Mouse (Mus musculus) midbrain, postnatal 0 days (tissue): ENCODE measurements around the gene Cep104. TPM values are rescaled to one million over a fixed set of nuclear protein-coding genes. Genes with fewer than 3 reads are reported as not detected.
A peak's percentile ranks its signal among the peaks of the same experiment; 100 is the strongest.

Source experiments
- ATAC-seq: fragments of 200-750 bp; cut with Nextera tagmentation; 2 replicates; pipeline ENCODE4 v1.8.0; 2017; ENCODE audit warnings: moderate number of reproducible peaks, mild to moderate bottlenecking, moderate TSS enrichment, moderate library complexity; ENCODE audit not compliant: low FRiP score
- DNase-seq: peaks from one replicate; pipeline ENCODE4 v3.0.0-alpha.2; 2015; ENCODE audit warnings: low spot score
- H3K27ac ChIP-seq: fragments of 300-500 bp; sonication (generic); 2 replicates; pipeline ENCODE4 v1.5.1; 2014; ENCODE audit warnings: low read depth, mild to moderate bottlenecking, low read length, mixed read lengths
- H3K27me3 ChIP-seq: fragments of 300-500 bp; sonication (generic); 2 replicates; pipeline ENCODE4 v1.6.1; 2014; ENCODE audit warnings: low read length, control low read depth, mixed read lengths; ENCODE audit not compliant: insufficient read depth
- H3K36me3 ChIP-seq: fragments of 300-500 bp; sonication (generic); 2 replicates; pipeline ENCODE4 v1.6.1; 2014; ENCODE audit warnings: low read length, control low read depth, mixed read lengths; ENCODE audit not compliant: insufficient read depth
- H3K4me1 ChIP-seq: fragments of 300-500 bp; sonication (generic); 2 replicates; pipeline ENCODE4 v1.6.1; 2014; ENCODE audit warnings: mild to moderate bottlenecking, control low read depth, antibody characterized with exemption, low read length, mixed read lengths; ENCODE audit not compliant: insufficient read depth
- H3K4me2 ChIP-seq: fragments of 300-500 bp; sonication (generic); 2 replicates; pipeline ENCODE4 v1.6.1; 2014; ENCODE audit warnings: low read depth, mild to moderate bottlenecking, low read length, mixed read lengths; ENCODE audit not compliant: poor library complexity, severe bottlenecking
- H3K4me3 ChIP-seq: fragments of 300-500 bp; sonication (generic); 2 replicates; pipeline ENCODE4 v1.5.1; 2014; ENCODE audit warnings: low read depth, mild to moderate bottlenecking, low read length, moderate library complexity
- H3K9ac ChIP-seq: fragments of 300-500 bp; sonication (generic); replicated peaks from 2 replicates; pipeline ENCODE4 v1.6.1; 2014; ENCODE audit warnings: mild to moderate bottlenecking, low read length, moderate library complexity, mixed read lengths; ENCODE audit not compliant: poor library complexity, severe bottlenecking
- H3K9me3 ChIP-seq: fragments of 300-500 bp; sonication (generic); 2 replicates; pipeline ENCODE4 v1.6.1; 2016; ENCODE audit warnings: low read length, control low read depth
- CTCF ChIP-seq: IDR thresholded peaks from 2 replicates; pipeline ENCODE4 v1.5.1; 2016; ENCODE audit warnings: antibody characterized with exemption, mild to moderate bottlenecking
- WGBS: fragments of 180-500 bp; shearing (Covaris S2); extraction: QIAGEN DNeasy Blood & Tissue Kit; methylation state at CpG from one replicate; pipeline ENCODE4 v1.1.7; 2014; 5-methylcytosine and 5-hydroxymethylcytosine counted together
- polyA plus RNA-seq: library from polyadenylated mRNA; unstranded; fragments of >200 nt; fragmentation: Nextera tagmentation; extraction: Ambion mirVana; gene quantifications from 2 replicates; pipeline ENCODE4 v1.2.1, GENCODE M21; 2015
- total RNA-seq: library from RNA; depleted of rRNA; stranded (reverse); fragments of >200 nt; gene quantifications from 2 replicates; pipeline ENCODE4 v1.2.3, GENCODE M21; 2014; rRNA removed

Cep104 gene
- 9.6 and 11.6 TPM in 2 replicates for total RNA-seq
- polyA plus RNA-seq: 11.7 and 12.0 TPM in 2 replicates

DNA sequence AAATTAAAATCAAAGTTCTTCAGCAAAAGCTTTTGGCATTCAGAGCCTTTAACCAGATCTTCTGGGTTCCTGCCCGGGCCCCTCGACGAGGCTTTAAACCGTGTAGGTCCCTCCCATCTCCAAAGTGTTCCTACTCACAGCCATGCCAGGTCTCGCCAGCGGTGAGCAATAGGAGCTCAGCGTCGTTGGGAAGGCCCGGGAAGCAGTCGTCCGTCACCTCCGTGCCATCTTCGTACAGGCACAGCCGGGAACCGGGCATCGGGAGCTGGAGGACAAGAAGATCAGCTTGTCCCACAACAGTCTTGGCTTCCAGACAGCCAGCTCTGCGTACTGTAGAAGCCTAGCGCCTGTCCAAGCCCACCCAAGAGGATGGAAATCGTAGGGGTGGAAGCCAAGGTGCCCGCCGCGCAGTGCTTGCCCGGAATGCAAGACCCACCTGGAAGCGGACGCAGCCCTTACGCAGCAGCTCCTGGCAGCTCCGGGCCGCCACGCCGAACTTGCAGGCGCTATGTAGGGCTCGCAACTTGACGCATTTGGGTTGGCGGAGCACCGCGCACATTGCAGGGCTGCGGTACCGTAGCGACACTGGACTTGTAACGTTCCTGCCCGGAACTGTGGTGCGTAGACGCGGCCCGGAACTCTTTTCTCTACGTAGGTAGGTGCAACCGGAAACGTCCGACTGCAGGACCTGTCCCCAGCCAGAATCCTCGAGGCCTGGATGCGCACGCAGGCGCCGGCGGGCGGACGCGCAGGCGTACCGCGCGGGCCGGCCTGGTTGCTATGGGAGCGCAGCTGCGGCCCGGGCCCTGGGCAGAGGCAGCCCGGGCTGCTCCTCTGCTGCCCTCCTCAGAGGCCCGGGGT is at the start of gene Cep104, which contains the start of gene Dffb:
Gene Cep104 (plus strand): TSS at position 764 of the 861 bp plus-strand sequence.
Gene Dffb (minus strand): TSS at position 696 of the 861 bp plus-strand sequence.
- H3K4me2 ChIP-seq: peak within 1 kb of the TSS; percentile 88
- DNase-seq (peak; percentile 95), ATAC-seq (peak; percentile 96)
- peaks cover 27% of the 10 kb centered on the region for H3K36me3 ChIP-seq
- H3K9ac ChIP-seq: peak within 1 kb of the TSS; percentile 79
- peak within 1 kb of the TSS; percentile 96 for H3K4me3 ChIP-seq
- peaks cover 9% of the 10 kb centered on the region; the same call in 1 of the 2 replicates for H3K4me1 ChIP-seq
- under 1% methylated on average over 68 of the region's 68 CpGs for WGBS
- peak within 1 kb of the TSS; percentile 70 for H3K27ac ChIP-seq
- H3K9me3 ChIP-seq: no peaks in the 10 kb centered on the region
- no peaks in the 10 kb centered on the region for H3K27me3 ChIP-seq
- no peak for TF ChIP-seq CTCF

- no peaks in the 10 kb centered on the region for H3K4me1 ChIP-seq
- H3K4me2 ChIP-seq: no peak overlapping the region
- ATAC-seq (no peak), DNase-seq (no peak)
- H3K27me3 ChIP-seq: no peaks in the 10 kb centered on the region; the same call in 1 of the 2 replicates
- no peak overlapping the region for H3K27ac ChIP-seq
- H3K36me3 ChIP-seq: no peaks in the 10 kb centered on the region
- WGBS: 31% methylated on average over 11 of the region's 11 CpGs
- no peaks in the 10 kb centered on the region for H3K9me3 ChIP-seq
- no peak overlapping the region for H3K9ac ChIP-seq
- no peak overlapping the region for H3K4me3 ChIP-seq
- no peak for TF ChIP-seq CTCF
Measured at GRCm38 (mm10) chr4:153928772-153929299, 46.2 kb upstream of the Cep104 start.

DNA sequence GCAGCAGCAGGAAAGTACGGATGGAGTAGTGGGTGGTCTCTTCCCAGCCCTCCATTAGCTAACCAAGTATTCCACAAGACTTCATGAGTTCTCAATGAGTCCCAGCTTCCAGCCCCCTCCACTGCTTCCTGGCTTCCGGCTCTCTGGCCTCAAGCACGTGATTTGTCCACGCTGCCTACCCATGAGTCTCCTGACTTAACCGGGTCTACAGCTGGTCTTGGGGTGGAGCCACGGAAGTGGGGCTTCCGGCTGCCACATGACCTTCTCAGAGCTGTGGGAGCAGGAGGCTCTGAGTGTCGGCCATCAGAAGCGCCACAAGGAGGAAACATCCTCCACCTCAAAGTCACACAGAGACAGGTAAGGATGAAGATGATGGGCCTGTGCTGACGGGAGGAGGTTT is 45.6 kb upstream of the Cep104 start:
- Histone ChIP-seq H3K4me1 (no peaks in the 10 kb centered on the region), H3K9me3 (no peaks in the 10 kb centered on the region)
- ATAC-seq: no peak

DNA sequence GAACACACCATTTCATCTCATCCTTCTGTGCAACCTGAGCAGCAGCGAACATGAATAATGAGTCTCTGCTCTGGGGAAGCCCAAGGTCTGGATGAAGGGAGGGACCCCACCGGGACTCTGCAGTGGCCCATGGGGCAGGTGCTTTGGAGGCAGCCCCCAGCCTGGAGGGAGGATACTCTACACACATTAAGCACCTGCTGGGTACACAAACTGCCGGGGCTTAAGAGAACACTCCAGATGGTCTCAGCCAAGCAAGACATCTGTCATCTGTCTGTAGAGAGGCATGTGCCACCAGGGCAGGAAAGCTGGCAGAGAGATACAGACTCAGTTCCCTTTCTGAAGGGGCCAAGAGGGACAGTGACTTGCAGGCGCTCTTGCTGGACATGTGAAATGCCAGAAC is 45.1 kb upstream of the Cep104 start:
- TF ChIP-seq CTCF: no peak
- H3K9ac ChIP-seq: no peak overlapping the region
- H3K27ac ChIP-seq: no peak overlapping the region
- H3K36me3 ChIP-seq: no peaks in the 10 kb centered on the region
- no peak overlapping the region for H3K4me2 ChIP-seq
- no peak overlapping the region for H3K4me3 ChIP-seq
- 63% methylated on average over 4 of the region's 4 CpGs for WGBS
- ATAC-seq (no peak), DNase-seq (peak; percentile 71)
- H3K27me3 ChIP-seq: no peaks in the 10 kb centered on the region
- no peaks in the 10 kb centered on the region for H3K4me1 ChIP-seq
- no peaks in the 10 kb centered on the region for H3K9me3 ChIP-seq

More for the DNA sequence above, 45.6 kb upstream of the Cep104 start:
- WGBS: 67% methylated on average over 10 of the region's 10 CpGs
- Histone ChIP-seq H3K36me3 (no peaks in the 10 kb centered on the region), H3K27me3 (no peaks in the 10 kb centered on the region; the same call in 1 of the 2 replicates), H3K9ac (no peak overlapping the region), H3K27ac (no peak overlapping the region), H3K4me2 (no peak overlapping the region), H3K4me3 (no peak overlapping the region)
- DNase-seq: no peak
- TF ChIP-seq CTCF: no peak

DNA sequence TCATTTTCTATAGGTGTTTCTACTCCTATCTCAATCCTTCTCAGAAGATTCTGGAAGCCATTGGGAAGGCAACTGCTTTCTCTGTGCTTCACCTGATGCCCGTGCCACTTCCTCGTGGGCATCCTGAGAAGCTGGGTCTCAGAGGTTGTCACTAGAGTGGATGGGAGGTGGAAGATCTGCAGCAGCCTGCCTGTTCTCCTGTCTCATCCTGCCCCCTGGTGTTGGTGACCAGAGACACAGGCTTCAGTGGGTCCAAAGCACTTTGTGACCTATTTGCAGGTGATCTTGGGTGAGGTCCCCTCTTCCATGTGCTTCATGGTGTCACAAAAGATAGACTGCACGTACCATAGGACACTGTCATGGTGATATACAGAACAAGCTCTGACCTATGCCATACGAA is 31.8 kb upstream of the Cep104 start:
- Histone ChIP-seq H3K4me1 (no peaks in the 10 kb centered on the region), H3K9ac (no peak overlapping the region), H3K4me3 (no peak overlapping the region), H3K27me3 (peaks cover 4% of the 10 kb centered on the region; the same call in 1 of the 2 replicates), H3K9me3 (no peaks in the 10 kb centered on the region), H3K36me3 (no peaks in the 10 kb centered on the region), H3K4me2 (no peak overlapping the region), H3K27ac (no peak overlapping the region)
- TF ChIP-seq CTCF: peak; percentile 91
- DNase-seq: peak; percentile 76
- 49% methylated on average over 4 of the region's 4 CpGs for WGBS
- ATAC-seq: 0 out of 2 replicates have a peak, but pooled peaks have one; percentile 44

DNA sequence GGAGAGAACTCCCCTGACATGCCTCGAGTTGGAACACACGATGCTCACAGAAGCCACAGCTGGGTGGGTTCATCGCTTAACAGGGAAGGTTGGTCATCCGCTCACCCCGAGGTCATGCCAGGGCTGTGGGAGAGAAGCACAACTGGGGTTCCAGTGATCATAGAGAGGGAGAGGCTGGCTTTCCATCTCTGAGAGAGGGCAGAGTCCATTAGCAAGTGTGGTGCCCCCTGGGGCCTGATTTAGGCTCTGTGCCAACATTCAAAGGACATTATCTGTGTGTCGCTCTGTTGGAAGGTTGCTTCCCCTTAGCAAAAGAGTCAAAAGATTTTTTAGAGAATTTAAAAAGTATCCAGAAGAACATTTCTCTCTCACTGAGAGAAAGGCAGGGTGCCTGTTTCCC is 30.7 kb upstream of the Cep104 start:
- ATAC-seq (no peak), DNase-seq (no peak)
- Histone ChIP-seq H3K36me3 (no peaks in the 10 kb centered on the region), H3K9me3 (no peaks in the 10 kb centered on the region), H3K4me1 (no peaks in the 10 kb centered on the region), H3K4me3 (no peak overlapping the region), H3K4me2 (no peak overlapping the region), H3K27me3 (peaks cover 7% of the 10 kb centered on the region), H3K27ac (no peak overlapping the region), H3K9ac (no peak overlapping the region)
- no peak for TF ChIP-seq CTCF
- WGBS: 51% methylated on average over 6 of the region's 6 CpGs
